Mouse (Mus musculus) intestine, postnatal 0 days (tissue): ENCODE results near the gene Fmo4. TPM values are rescaled to one million over a fixed set of nuclear protein-coding genes. Genes with fewer than 3 reads are reported as not detected.
"Not testable (repeated sequence)": the region's sequence is repeated elsewhere in the genome, so short reads cannot be mapped to it uniquely, and the experiment has no call there.

Experiments
- ATAC-seq: fragments of 200-750 bp; cut with Nextera tagmentation; 2 replicates; pipeline ENCODE4 v1.8.0; 2017; ENCODE audit warnings: mild to moderate bottlenecking, moderate TSS enrichment, moderate library complexity
- H3K27ac ChIP-seq: fragments of 300-500 bp; sonication (generic); 2 replicates; pipeline ENCODE4 v1.5.1; 2014; ENCODE audit warnings: mild to moderate bottlenecking, low read depth, low read length, moderate library complexity
- H3K27me3 ChIP-seq: fragments of 300-500 bp; sonication (generic); replicated peaks from 2 replicates; pipeline ENCODE4 v1.6.1; 2014; ENCODE audit warnings: low read length, mixed read lengths; ENCODE audit not compliant: control insufficient read depth, insufficient read depth
- H3K36me3 ChIP-seq: fragments of 300-500 bp; sonication (generic); 2 replicates; pipeline ENCODE4 v1.6.1; 2014; ENCODE audit warnings: mild to moderate bottlenecking, moderate library complexity; ENCODE audit not compliant: control insufficient read depth, insufficient read depth
- H3K4me1 ChIP-seq: fragments of 300-500 bp; sonication (generic); replicated peaks from 2 replicates; pipeline ENCODE4 v1.6.1; 2014; ENCODE audit warnings: antibody characterized with exemption, low read length, mixed read lengths; ENCODE audit not compliant: control insufficient read depth, insufficient read depth
- H3K4me2 ChIP-seq: fragments of 300-500 bp; sonication (generic); replicated peaks from 2 replicates; pipeline ENCODE4 v1.6.1; 2014; ENCODE audit warnings: low read depth, mild to moderate bottlenecking, moderate library complexity
- H3K4me3 ChIP-seq: fragments of 300-500 bp; sonication (generic); 2 replicates; pipeline ENCODE4 v1.5.1; 2014; ENCODE audit warnings: low read depth, low read length
- H3K9ac ChIP-seq: fragments of 300-500 bp; sonication (generic); 2 replicates; pipeline ENCODE4 v1.6.1; 2014; ENCODE audit warnings: mild to moderate bottlenecking, low read depth, low read length
- H3K9me3 ChIP-seq: fragments of 300-500 bp; sonication (generic); 2 replicates; pipeline ENCODE4 v1.6.1; 2016; ENCODE audit warnings: mixed run types; ENCODE audit not compliant: control insufficient read depth
- CTCF ChIP-seq: sonication (generic); IDR thresholded peaks from 2 replicates; pipeline ENCODE4 v1.5.1; 2016; ENCODE audit warnings: low read depth, mild to moderate bottlenecking, control low read depth, antibody characterized with exemption, moderate library complexity
- WGBS: fragments of 180-500 bp; shearing (Covaris S2); extraction: QIAGEN DNeasy Blood & Tissue Kit; methylation state at CpG from one replicate; pipeline ENCODE4 v1.1.7; 2014; 5-methylcytosine and 5-hydroxymethylcytosine counted together
- polyA plus RNA-seq: library from polyadenylated mRNA; unstranded; fragments of >200 nt; fragmentation: Nextera tagmentation; extraction: Ambion mirVana; gene quantifications from 2 replicates; pipeline ENCODE4 v1.2.1, GENCODE M21; 2015

Gene Fmo4
- polyA plus RNA-seq, 1 experiment from 2014 or later = 12.2 TPM

DNA sequence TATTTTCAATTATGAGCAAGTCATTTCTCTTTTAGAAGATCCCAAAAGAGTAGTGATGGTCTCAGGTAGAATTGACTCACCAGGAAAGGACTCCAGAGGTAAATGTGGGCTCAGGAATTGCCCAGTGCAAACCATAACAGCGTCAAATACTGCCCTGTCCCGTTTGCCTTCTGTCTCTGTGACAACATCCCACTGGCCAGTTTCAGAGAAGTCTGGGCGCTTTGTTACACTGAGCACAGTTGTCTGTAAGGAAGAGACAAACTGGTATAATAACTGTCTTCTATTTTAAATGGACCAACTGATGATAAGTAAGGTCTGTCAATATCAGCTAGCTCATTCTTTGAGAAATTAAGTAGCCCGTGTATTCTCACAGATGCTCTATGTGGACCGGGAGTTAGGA lies 6.3 kb downstream of the Fmo4 start:
- no peak for TF ChIP-seq CTCF
- 84% methylated on average over 5 of the region's 5 CpGs for WGBS
- H3K9me3 ChIP-seq = no peaks in the 10 kb centered on the region
- H3K27me3 ChIP-seq = no peaks in the 10 kb centered on the region
- H3K4me2 ChIP-seq = no peak overlapping the region
- no peak overlapping the region for H3K9ac ChIP-seq
- no peaks in the 10 kb centered on the region for H3K36me3 ChIP-seq
- no peak for ATAC-seq
- H3K4me3 ChIP-seq = no peak overlapping the region
- no peak overlapping the region for H3K27ac ChIP-seq
- no peaks in the 10 kb centered on the region for H3K4me1 ChIP-seq

- TF ChIP-seq CTCF = peak; percentile 65
- ATAC-seq = no peak
- Histone ChIP-seq H3K27me3 (no peaks in the 10 kb centered on the region), H3K4me3 (no peak overlapping the region), H3K9ac (no peak overlapping the region), H3K27ac (no peak overlapping the region), H3K9me3 (no peaks in the 10 kb centered on the region), H3K4me2 (no peak overlapping the region), H3K4me1 (no peaks in the 10 kb centered on the region), H3K36me3 (no peaks in the 10 kb centered on the region)
- 60% methylated on average over 5 of the region's 5 CpGs for WGBS
Measured at GRCm38 (mm10) chr1:162805011-162805410, 8.8 kb downstream of the Fmo4 start.

GRCm38 (mm10) chr1:162796441-162796840 lies 17.3 kb downstream of the Fmo4 start:
- H3K27ac ChIP-seq = no peak overlapping the region
- TF ChIP-seq CTCF = no peak
- H3K4me2 ChIP-seq = no peak overlapping the region
- H3K9me3 ChIP-seq = no peaks in the 10 kb centered on the region
- ATAC-seq = no peak
- no peak overlapping the region for H3K4me3 ChIP-seq
- H3K27me3 ChIP-seq = no peaks in the 10 kb centered on the region
- H3K4me1 ChIP-seq = no peaks in the 10 kb centered on the region
- H3K36me3 ChIP-seq = no peaks in the 10 kb centered on the region
- H3K9ac ChIP-seq = no peak overlapping the region

- Histone ChIP-seq H3K27ac (no peak overlapping the region), H3K9me3 (no peaks in the 10 kb centered on the region), H3K4me1 (no peaks in the 10 kb centered on the region), H3K4me3 (no peak overlapping the region), H3K9ac (no peak overlapping the region), H3K36me3 (no peaks in the 10 kb centered on the region), H3K4me2 (no peak overlapping the region), H3K27me3 (no peaks in the 10 kb centered on the region)
- WGBS = 53% methylated on average over 7 of the region's 7 CpGs
- TF ChIP-seq CTCF = no peak
- no peak for ATAC-seq
Measured at GRCm38 (mm10) chr1:162792306-162793044, 21.3 kb downstream of the Fmo4 start.

DNA sequence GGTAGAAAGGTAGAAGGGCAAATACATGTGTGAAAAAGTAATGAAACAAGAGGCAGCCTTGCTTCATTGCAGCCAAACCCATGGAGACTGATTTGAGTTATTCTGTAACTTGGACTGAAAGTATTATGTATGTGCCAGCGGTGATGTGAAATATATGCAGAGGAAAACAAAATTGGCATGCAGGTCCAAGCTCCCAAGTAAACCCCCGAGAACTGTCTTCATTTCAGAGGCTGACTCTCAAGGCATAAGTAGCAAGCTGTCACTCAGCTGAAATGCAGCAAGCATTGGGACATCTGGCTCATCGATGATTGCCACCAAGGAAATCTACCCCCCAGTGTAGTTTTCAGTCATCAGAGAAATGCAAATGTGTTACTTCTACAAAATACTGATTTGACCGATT lies 28.6 kb downstream of the Fmo4 start:
- Histone ChIP-seq H3K9me3 (no peaks in the 10 kb centered on the region), H3K27me3 (no peaks in the 10 kb centered on the region), H3K4me1 (no peaks in the 10 kb centered on the region), H3K27ac (no peak overlapping the region), H3K4me2 (no peak overlapping the region), H3K4me3 (no peak overlapping the region), H3K9ac (no peak overlapping the region), H3K36me3 (no peaks in the 10 kb centered on the region)
- TF ChIP-seq CTCF = no peak
- no peak for ATAC-seq
- 87% methylated on average over 4 of the region's 4 CpGs for WGBS

DNA sequence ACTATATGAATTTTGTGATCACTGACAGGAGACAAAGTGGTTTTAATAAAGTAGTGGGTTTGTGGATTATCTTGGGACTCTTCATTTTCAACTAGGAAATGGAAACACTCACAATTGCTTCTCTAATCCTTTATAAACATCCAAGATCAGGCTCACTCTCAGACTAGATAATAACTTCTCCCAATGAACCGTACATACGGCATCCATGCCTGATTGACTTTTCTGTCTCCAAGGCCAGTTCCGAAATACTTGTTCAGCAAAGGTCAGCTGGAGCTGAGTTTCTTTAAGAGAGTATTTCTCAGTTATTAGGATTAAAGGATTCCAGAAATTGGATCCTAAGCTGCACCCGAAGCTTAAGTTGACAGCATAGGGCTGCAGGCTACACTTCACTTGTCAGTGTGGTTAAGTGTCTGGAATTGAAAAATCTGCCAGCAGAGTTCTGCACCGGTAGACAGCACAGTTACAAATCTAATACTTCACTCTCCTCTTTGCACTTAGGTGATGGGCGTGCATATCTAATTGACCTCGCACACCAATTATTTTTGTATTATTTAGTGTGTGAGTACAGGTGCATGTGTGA lies 30.0 kb downstream of the Fmo4 start:
- H3K9ac ChIP-seq = no peak overlapping the region
- 83% methylated on average over 7 of the region's 7 CpGs for WGBS
- H3K9me3 ChIP-seq = no peaks in the 10 kb centered on the region
- H3K27ac ChIP-seq = no peak overlapping the region
- no peaks in the 10 kb centered on the region for H3K27me3 ChIP-seq
- no peaks in the 10 kb centered on the region for H3K4me1 ChIP-seq
- H3K4me3 ChIP-seq = no peak overlapping the region
- H3K4me2 ChIP-seq = no peak overlapping the region
- no peak for TF ChIP-seq CTCF
- no peak for ATAC-seq
- H3K36me3 ChIP-seq = no peaks in the 10 kb centered on the region

DNA sequence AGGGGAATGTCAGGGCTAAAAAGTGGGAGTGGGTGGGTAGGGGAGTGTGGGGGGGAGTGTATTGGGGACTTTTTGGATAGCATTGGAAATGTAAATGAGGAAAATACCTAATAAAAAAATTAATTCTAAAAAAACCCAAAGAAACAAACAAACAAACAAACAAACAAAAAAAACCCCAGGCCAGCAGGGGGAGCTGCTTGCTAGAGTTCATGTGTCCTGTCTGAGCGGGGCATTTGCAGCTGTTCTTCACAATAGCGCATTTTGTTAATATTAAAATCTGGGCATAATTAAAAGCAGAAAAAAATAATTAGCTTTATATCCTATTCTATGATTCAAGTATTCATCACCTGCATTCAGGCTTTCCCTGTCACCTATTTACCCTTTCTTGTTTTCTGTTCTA lies 32.7 kb downstream of the Fmo4 start:
- H3K9ac ChIP-seq, H3K36me3 ChIP-seq, H3K27me3 ChIP-seq, H3K27ac ChIP-seq, ATAC-seq, H3K4me3 ChIP-seq, H3K9me3 ChIP-seq, H3K4me1 ChIP-seq, H3K4me2 ChIP-seq: not testable (repeated sequence)
- 94% methylated on average over 2 of the region's 2 CpGs for WGBS
